Mouse (Mus musculus): Measurements from ENCODE around the gene Zfp57.

GRCm38 (mm10) chr17:37049570-37050310 is 48.8 kb downstream of the Zfp57 start:
- TF ChIP-seq GATA1 (IDR thresholded peaks at IDR 0.05; ENCODE audit: low read length) (no peak), TAL1 (IDR thresholded peaks at IDR 0.05; ENCODE audit: low read length) (no peak)

All from erythroblast, embryonic 14.5 days (primary cell).